Mouse (Mus musculus) right cerebral cortex, adult 2 months (tissue): Measurements from ENCODE around the gene Cbarp.
A peak's percentile ranks its signal among the peaks of the same experiment; 100 is the strongest.

Experiments used
- DNase-seq, 2 experiments: peaks; one replicate each; pipeline ENCODE4 v3.0.0; 2021 to 2022; ENCODE audit warnings: low spot score in 2 of 2

Gene Cbarp

DNA sequence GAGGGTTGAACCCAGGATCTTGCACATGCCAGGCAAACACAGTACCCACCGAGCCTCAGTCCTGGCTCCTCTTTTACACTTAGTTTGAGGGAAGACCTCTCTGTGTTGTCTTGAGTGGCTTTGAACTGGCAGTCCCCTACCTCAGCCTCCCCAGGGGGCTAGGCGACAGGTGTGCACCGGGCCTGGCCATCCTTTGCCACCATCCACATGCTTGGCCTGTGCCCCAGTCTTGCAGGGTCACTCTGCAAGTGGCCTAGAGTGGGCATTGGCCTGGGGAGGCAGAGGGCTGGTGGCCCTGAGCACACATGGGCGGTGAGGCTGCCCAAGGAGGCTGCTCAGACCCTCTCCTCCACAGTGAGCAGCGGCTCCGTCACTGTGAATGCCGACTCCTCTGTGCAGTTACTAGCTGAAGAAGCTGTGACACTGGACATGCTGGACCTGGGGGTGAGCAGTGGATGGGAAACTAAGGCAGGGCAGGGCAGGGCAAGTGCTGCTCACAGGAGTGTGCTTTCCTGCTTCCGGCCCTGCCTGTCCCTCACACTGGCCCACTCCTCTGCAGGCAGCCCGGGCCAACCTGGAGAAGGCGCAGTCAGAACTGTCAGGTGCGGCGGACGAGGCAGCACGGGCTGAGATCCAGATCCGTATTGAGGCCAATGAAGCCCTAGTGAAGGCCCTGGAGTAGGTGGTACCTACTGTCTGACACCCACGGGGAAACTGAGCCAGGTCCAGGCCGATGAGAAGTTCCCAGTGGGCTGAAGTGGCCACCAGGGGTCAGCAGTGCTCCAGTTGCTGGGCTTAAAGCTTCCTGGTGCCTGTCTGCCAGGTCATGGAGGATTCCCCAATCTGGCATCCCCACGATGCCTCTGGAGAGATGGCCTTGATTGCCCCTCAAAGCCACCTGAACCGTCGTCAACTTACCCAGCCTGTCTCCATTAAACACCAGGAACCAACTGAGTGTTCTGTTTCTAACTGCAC, 4.5 kb upstream of the Cbarp start:
- DNase-seq: peak; percentile 78 to 80

DNA sequence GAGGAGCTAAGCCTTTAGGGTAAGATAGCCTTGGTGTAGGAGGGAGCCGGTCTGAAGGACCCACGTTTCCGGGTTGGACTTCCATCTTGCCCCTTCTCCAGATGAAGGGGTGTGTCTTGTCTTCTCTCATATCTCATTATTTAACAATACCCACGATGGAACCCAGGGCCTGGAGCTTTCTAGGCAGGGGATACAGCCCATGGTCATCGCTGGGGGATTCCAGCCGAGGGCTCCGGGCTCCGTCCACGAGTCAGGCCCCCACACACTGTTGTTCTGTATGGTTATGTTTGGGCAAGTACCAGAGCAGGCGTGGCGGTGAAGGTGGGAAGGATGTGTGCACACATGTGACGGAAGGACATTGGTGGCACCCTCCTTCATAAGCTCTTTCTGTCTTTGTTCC, 3.5 kb upstream of the Cbarp start:
- no peak for DNase-seq

DNA sequence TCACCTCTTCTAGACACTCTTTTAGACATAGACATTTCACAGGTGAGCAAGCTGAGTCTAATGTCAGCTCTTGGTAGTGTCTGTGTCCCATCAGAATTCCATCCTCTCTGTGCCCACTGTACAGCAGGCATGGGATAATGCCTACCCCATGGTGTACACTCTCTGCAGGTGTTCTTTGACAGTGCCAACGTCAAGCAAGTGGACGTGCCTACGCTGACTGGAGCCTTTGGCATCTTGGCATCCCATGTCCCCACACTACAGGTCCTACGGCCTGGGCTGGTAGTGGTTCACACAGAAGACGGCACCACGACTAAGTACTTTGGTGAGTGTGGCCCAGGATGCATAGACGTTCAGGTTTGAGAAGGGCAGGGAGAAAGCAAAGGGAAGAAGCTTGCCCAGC, 3.0 kb upstream of the Cbarp start:
- DNase-seq: no peak

DNA sequence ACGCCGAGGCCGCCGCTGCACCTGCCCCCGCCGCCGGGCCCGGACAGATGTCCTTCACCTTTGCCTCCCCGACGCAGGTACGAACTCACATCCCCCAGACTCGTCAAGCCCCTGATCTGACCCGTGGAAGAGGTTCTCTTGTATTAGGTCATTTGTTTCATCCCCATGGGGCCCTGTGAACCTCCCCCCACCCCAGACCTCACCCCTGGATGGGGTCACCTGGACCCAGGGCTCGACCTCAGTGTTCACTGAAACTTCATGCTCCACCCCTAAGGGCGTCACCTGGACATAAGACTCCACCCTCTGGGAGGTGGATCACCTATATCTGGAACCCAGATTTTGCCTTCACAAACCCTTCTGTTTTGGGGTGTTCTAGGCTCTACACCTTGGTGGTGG, 1.9 kb upstream of the Cbarp start:
- DNase-seq: no peak

DNA sequence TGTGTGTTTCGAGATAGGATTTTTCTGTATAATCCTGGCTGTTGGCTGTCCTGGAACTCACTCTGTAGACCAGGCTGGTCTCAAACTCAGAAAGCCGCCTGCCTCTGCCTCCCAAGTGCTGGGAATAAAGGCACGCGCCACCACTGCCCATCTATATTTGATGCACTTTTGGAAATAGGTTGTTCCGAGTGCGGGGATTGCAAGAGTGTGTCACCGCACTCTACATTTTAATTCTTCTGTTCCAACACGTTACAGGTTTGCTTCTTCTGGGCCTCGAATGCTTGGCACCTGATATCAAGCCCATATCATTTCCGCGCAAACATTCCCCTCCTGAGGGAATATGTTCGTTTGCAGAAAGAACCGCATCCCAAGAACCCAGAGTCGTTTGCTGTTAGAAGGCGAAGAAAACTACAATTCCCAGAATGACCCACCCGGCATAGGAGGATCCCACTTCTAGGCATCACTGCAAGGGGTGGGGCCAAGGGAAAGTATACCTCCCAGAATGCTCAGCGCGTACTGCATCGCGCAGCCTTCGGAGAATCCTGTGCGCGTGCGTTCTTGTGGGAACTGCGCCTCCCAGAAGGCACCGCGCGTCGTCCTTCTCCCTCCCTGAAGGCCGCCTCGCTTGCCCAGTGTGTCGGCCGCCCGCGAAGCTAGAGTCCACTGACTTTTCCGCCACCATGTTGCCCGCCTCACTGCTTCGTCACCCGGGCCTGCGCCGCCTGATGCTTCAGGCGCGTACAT, 1.3 kb upstream of the Cbarp start:
- DNase-seq: peak; percentile 95 to 96

DNA sequence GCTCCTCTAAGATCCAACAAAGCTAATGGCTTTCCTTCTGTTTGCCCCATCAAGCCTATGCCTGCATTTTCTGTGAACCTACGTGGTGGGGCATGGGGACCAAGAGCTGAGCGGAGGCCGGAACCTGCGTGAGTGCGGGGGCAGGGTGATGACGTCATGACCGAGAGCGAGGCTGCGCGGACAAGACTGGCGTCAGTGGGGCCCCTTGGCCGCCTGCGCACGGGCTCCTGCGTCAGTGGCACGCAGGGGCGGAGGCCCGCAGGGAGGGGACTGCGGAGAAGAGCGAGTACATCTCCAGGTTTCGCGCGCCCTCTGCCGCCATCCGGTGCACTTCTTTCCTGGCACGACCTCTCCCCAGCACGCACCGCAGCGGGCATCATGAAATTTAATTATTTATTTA, 608 bp upstream of the Cbarp start:
- peak; percentile 97 for DNase-seq

DNA sequence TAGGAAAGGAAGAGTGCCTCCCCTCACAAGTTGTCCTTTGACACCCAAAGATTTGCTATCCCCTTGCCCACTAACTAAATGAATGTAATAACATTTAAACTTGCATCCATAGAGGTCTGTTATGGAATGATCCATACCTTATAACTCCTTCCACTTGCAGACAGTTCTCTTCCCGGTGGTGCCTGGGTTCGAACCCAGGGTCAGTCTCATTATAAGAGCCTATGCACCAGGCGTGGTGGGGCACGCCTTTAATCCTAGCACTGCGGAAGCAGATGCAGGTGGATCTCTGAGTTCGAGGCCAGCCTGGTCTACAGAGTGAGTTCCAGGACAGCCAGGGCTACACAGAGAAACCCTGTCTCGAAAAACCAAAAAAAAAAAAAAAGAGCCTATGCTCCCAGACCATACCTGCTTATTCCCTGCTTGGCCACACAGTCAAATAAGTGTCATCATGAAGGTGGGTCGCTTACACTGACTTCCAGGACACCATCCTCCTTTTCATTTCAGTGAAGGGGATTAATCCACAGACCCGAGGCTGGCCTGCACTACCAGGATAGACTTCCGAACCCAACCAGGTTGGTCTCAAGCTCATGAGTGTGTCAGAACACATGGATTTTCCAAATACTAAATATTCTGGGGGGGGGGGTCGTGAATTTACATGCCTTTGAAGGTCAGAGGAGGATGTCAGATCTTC, 515 bp downstream of the Cbarp start:
- no peak for DNase-seq

DNA sequence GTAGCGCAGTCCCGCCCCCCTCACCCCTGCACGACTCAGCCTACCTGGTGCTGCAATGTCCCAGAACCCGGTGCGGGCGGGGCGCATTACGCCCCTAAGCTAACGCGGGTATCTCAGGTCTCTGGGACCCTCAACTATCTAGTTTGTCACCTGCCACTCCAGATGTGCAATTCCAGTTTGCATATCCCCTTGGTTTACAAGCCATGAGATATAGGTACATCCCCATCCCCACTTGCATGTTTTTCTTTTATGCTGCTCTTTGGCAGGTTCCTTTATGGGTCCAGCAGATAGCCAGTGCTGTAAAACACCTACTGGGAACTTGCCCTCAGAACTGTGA, 1.2 kb downstream of the Cbarp start:
- no peak for DNase-seq

DNA sequence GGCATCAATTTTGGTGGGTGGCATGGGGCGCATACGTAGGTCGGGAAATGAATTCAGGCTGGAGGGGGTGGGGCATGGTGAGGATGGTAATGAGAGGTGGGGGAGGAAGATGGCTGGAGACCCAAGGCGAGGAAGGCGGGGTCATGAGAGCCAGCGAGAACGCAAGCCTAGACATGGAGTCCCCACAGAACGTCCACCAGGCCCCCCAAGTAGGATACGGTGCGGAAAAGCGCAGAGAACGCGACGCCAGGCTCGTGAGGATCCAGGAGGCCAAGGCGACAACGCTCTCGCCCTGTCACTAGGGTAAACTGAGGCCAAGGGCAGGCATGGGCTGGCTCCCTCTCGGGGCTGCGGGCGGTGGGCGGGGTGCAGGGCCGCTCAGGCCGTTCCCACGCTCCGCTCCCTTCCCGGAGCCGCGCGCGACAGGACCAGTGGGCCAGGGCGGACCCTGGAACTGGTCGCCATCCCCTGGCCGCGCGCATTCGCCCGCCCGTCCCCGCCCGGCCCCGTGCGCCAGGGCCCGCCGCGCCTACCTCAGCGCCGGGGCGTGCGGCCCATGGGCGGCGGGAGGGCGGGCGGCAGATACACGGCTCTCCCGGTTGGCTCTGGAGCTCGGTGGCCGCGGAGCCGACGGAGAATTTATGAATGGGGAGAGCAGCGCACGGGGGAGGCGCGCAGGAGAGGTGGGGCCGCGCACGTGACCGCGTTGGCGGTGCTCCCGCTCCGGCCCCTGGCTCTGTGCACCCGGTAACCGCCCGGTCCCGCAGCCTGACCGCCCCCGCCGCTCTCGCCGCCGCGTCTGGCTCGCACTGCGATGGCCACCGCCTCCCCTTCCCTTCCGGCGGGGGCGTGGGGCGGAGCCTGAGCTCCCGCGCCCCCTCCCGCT, 1.8 kb downstream of the Cbarp start, which contains the start of gene Atp5d:
Gene Atp5d, plus strand, starts transcription at position 80 of the 886 bp plus-strand sequence.
- peak; percentile 79 to 82 for DNase-seq

DNA sequence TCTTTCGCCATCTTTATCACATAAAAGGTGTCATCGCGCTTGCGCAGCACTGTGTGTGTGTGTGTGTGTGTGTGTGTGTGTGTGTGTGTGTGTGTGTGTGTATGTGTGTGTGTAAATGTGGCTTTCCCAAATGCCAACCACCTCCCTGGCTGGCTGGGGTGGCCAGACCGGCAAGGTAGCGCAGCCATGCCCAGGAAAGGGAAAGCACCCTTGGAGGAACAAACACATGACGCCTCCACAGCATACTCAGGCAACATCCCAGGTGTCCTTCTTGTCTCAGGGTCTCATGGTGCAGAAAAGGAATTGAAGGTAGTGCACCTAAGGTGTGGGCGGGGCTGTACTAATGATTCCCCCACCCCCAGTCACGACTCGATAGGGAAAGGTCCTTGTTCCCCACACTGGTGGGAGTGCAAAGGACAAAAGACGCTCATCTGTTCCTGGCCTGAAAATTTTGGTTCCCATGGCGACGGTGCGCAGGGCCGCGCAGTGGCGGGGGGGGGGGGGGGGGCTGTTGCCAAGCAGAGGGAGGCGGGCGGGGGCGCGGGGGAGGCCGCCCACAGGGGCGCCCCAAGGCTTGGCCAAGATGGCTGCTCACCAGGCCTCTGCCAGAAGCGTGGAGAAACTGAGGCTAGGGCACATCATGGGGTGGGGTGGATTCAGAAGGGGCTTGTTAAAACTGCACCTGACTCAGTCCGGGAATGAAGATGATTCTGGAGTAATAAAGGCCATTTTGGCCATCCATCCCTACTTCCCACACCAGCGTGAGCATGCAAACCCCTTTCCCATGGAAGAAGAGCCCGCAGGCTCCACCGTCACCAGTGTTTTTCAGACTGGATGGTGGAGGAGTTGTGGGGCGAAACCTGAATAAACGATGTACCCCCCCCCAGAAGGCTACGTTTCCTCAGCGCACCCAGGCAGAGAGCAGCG, 2.7 kb downstream of the Cbarp start:
- peak in 1 of 2 experiments; percentile 71 for DNase-seq

DNA sequence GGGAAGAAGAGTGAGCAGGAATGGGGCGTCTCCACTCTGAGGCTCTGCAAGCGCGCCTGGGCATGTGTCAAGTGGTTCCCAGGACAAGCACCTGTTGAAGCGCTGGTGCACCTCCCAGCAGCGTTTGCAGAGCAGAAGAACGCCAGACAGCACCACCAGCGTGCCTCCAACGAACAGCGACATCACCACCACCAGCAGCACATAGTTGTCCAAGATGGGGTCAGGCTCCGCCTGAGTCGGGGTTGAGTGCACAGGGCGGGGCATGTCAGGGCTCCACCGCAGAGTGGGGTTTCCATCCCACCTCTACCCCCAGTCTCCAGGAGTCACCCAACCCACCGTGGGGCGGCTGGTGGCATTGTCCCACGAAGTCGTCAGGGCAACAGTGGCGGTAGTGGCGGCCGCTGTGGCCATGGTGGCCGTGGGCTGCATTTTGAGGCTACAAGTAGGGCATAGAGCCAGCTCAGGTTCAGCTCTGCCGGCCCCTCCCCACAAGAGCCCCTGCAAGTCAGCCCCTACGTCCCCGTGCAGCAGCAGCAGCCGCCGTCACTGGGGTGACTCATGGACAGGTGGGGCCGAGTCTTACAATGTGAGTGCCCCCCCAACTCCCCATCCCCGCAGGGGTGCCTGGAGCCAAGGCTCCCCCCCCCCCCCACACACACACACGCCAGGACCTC, 3.5 kb downstream of the Cbarp start:
- DNase-seq: peak in 1 of 2 experiments; percentile 62

DNA sequence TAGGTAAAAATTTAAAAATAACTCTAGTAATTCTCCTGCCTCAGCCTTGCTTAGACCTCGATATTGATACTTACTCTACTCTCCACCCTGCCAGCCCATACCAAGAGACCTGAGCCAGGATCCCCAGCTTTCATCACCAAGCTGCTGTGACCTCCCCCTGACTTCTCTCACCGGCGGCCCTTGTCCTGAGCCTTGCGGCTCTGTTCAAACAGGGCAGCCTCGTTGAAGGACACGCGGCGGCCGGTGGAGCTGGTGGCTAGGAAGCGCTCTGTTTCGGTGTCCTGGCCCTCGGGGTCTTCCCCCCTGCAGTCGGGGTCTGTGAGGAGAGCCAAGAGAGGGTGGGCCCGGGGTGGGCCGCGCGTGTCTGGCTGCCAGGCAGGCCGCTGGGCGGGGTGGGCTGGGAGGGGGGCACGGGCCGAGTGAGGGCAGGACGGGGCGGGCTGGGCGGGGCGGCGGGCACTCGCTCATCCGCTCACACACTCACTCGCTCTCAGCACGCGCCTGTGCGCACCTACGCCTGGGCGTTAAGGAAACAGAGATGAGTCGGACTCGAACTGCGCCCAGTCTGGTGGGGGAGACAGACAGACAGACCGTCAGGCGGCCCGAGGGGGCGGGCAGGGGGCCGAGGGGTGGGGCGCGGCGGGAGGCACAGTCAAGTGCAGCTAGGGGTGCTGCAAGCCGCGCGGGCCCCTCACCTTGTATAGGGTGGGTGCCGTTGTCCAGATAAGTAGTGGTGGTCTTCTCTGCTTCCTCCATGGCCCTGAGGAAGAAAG, 4.3 kb downstream of the Cbarp start:
- no peak for DNase-seq

DNA sequence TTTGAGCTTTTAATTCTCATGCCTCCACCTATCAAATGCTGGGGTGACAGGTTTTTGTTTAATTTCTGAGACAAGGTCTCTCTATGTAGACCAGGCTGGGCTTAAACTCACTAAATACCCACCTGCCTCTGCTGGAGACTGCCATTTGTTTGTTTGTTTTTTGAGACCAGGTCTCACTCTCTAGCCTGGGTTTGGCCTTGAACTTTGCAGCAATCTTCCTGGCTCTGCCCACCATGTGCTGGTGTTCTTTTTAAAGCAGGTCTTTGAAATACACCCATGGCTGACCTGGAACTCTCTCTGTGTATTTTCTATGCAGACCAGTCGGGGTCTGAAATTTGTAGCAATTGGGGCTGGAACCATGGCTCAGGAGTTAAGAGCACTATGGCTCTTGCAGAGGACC, 5.0 kb downstream of the Cbarp start:
- no peak for DNase-seq

DNA sequence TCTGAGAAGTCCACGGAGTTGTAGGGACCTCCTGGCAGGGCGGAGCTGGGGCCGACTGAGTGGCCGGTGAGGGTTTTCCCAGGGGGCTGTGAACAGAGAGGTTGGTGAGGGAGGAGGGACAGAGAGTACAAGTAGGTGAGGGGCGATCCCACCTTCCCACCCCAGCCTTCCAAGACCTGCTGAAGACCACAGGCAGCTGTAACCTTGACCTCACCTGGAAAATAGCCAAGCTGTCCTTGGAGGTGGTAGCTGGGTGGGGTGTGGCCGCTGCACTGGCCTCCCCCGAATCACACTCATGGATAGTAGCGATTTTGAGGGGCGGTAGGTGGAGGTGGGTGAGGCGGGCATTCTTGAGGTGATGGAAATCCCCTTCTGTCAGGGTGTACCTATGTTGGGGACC, 5.5 kb downstream of the Cbarp start:
- no peak for DNase-seq

DNA sequence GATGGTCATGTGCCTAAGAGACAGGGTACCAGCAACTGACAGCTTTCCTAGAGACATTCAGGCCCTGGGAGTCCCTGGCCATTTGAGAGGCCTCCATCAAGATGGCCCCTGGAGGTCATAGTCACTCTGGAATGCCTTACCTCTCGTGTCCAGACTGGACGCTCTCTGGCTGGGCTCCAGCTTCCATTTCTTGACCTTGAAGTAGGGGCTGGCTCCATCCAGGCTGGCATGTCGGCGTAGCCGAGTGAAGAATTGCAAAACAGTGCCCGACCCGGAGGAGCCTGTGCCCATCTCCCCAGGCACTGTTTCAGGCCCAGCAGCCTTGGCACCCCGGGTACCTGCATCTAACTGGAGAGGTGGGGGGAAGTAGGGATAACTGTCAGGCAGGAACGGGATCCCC, 6.2 kb downstream of the Cbarp start:
- no peak for DNase-seq

DNA sequence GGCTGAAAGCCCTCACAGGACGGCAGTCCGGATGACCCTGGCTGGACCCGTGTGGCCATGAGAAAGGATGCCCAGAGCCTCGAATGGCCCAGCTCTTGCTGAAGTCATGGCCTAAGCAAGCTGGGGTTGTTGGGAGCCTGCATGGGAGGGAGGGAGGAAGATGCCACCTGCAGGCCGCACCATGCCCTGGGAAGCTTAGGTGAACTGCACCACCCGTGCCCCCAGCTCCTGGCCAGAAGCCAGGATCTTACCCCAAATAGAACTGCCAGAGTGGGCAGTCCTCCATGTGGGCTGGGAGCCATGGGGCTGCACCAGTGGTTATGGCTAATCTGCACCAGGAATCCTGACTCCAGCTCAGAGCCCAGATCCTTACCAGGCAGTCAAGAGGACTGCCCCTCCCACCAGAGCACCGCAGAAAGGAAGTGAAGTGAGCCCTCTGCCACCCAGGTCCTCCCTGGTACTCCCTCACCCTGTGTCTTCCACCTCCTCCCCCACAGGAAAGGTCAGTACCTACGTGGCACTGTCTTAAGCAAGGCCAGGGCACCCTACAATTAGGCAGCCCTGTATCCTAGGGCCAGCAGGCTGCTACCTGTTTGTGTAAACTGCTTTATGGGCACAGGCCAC, 7.3 kb downstream of the Cbarp start:
- peak in 1 of 2 experiments; percentile 44 for DNase-seq

DNA sequence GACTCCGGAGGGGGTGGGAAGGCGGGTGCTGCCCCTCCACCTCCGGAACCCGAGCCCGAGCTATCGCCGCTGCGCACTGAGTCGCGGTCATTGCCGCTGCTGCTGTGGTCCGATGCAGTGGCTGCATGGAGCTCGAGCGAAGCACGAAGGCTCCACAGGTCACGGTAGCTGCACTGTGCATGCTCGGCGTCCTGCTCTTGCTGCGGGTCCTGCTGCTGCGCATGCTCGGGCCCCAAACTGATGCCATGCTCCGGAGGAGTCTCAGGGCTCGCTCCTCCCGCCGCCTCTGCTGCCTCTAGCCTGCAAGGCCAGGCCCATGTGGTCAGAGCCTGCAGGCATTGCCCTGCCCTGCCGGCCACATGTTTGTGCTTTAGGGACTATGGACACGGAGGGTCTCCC, 8.7 kb downstream of the Cbarp start:
- DNase-seq: peak in 1 of 2 experiments; percentile 49

DNA sequence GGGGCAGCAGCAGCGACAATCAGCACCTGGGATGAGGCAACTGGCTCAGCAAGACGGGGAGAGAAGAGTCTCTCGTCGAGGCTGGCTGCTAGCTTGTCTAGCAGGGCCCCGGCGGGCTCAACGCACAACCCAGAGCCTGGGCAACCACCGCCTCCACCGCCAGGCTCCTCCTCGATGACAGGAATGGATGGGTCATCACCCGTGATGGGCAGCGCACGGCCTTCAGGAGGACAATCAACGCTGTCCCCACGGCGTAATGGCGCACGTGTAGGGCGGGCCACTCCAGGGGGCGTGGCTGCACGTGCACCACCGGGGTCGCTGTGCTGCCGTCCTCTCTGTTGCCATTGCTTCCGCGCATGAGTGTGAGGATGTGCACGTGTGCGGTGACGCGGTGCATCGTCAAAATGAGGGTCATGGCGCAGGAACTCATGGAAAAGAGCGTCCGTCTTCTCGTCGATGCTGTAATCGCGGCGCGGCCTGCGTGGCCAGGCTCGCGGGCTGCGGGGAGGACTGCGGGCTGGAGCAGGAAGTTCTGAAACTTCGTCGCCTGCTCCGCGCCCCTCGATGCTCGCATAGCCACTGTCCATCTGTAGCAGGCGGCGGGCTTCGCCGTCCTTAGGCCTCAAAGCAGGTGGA, 9.2 kb downstream of the Cbarp start:
- DNase-seq: peak in 1 of 2 experiments; percentile 64
